Mouse (Mus musculus) midbrain, embryonic 15.5 days (tissue): ENCODE results near the gene Gm9922. TPM values are rescaled to one million over a fixed set of nuclear protein-coding genes. Genes with fewer than 3 reads are reported as not detected.

Experiments
- ATAC-seq: fragments of 200-750 bp; cut with Nextera tagmentation; replicated peaks from 2 replicates; pipeline ENCODE4 v1.8.0; 2017; ENCODE audit warnings: moderate TSS enrichment
- H3K27ac ChIP-seq: fragments of 300-500 bp; sonication (generic); 2 replicates; pipeline ENCODE4 v1.5.1; 2015; ENCODE audit warnings: mild to moderate bottlenecking, inconsistent platforms
- H3K27me3 ChIP-seq: fragments of 300-500 bp; sonication (generic); replicated peaks from 2 replicates; pipeline ENCODE4 v1.6.1; 2015; ENCODE audit warnings: inconsistent platforms
- H3K36me3 ChIP-seq: fragments of 300-500 bp; sonication (generic); replicated peaks from 2 replicates; pipeline ENCODE4 v1.6.1; 2015; ENCODE audit warnings: inconsistent platforms
- H3K4me1 ChIP-seq: fragments of 300-500 bp; sonication (generic); 2 replicates; pipeline ENCODE4 v1.6.1; 2015; ENCODE audit warnings: inconsistent platforms
- H3K4me2 ChIP-seq: fragments of 300-500 bp; sonication (generic); 2 replicates; pipeline ENCODE4 v1.6.1; 2015; ENCODE audit warnings: inconsistent platforms, mild to moderate bottlenecking, moderate library complexity
- H3K4me3 ChIP-seq: fragments of 300-500 bp; sonication (generic); 2 replicates; pipeline ENCODE4 v1.5.1; 2015; ENCODE audit warnings: mild to moderate bottlenecking, inconsistent platforms
- H3K9ac ChIP-seq: fragments of 300-500 bp; sonication (generic); 2 replicates; pipeline ENCODE4 v1.6.1; 2015; ENCODE audit warnings: mild to moderate bottlenecking, inconsistent platforms
- H3K9me3 ChIP-seq: fragments of 300-500 bp; sonication (generic); 2 replicates; pipeline ENCODE4 v1.6.1; 2016; ENCODE audit warnings: inconsistent platforms
- WGBS: fragments of 180-500 bp; shearing (Covaris S2); methylation state at CpG from one replicate; pipeline ENCODE4 v1.1.7; 2015; ENCODE audit warnings: mixed read lengths; 5-methylcytosine and 5-hydroxymethylcytosine counted together
- polyA plus RNA-seq: library from polyadenylated mRNA; unstranded; fragments of >200 nt; fragmentation: Nextera tagmentation; extraction: Ambion mirVana; gene quantifications from 2 replicates; pipeline ENCODE4 v1.2.1, GENCODE M21; 2015

The Gm9922 gene
- polyA plus RNA-seq, 1 experiment from 2014 or later: not detected

DNA sequence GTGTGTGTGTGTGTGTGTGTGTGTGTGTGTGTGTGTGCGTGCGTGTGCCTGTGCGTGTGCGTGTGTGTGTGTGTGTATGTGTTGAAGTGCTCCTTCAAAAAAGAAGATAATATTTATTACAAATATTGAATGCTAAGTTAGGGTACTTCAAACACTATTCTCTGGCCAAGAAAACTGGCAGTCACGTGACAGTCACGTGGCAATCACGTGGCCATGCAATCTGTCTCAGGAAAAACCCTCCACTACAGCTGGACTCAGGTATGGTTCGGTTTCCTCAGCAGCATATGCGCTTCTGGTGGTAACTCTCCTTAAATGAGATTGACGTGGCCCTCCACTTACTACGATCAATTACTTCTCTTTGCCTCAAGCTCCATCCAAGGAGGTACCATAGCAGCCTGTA, 18.2 kb upstream of the Gm9922 start:
- H3K27me3 ChIP-seq: no peaks in the 10 kb centered on the region
- H3K9ac ChIP-seq: no peak overlapping the region
- no peak for ATAC-seq
- H3K4me1 ChIP-seq: no peaks in the 10 kb centered on the region
- H3K4me2 ChIP-seq: no peak overlapping the region
- H3K27ac ChIP-seq: no peak overlapping the region
- H3K4me3 ChIP-seq: no peak overlapping the region
- no peaks in the 10 kb centered on the region for H3K36me3 ChIP-seq
- WGBS: 97% methylated on average over 11 of the region's 11 CpGs
- no peaks in the 10 kb centered on the region for H3K9me3 ChIP-seq

DNA sequence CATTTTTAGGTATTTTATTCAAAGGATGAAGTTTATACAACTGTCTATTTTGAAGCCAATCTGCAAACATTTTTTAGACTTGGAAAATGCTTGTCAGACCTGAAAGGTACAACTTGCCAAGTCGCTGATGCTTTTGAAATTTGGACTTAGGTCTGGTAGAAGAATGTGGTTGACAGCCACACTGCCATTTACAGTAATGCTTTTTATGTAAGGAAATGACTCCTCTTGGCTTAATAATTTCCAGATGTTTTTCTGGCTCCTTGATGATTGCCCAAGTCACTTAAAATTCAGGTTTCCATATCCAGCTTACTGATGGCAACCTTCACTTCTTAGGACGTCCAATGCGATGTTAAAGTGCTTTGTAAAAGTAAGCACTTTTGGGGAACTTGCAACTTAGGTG, 17.0 kb upstream of the Gm9922 start:
- Histone ChIP-seq H3K36me3 (no peaks in the 10 kb centered on the region), H3K9me3 (no peaks in the 10 kb centered on the region), H3K4me3 (no peak overlapping the region), H3K9ac (no peak overlapping the region), H3K4me1 (no peaks in the 10 kb centered on the region), H3K27me3 (no peaks in the 10 kb centered on the region), H3K4me2 (no peak overlapping the region), H3K27ac (no peak overlapping the region)
- ATAC-seq: no peak
- WGBS: 84% methylated on average over 3 of the region's 3 CpGs

DNA sequence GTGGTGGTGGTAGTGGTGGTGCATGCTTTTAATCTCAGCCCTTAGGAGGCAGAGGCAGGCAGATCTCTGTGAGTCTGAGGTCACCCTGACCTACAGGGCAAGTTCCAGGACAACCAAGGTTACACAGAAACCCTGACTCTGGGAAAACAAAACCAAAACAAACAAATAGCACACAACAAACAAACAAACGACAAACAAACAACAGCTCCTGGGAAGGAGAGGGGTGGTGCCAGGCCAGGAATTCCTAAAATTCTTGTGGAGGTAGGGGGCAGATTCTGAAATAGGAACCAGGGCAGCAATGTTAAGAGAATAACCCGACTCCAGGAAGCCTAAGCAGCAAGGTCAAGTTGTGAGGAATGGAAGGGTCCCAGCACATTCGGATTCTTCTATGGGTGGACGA, 7.9 kb upstream of the Gm9922 start:
- no peak for ATAC-seq
- no peaks in the 10 kb centered on the region for H3K9me3 ChIP-seq
- WGBS: 88% methylated on average over 4 of the region's 4 CpGs
- H3K36me3 ChIP-seq: no peaks in the 10 kb centered on the region
- H3K4me3 ChIP-seq: no peak overlapping the region
- H3K4me1 ChIP-seq: no peaks in the 10 kb centered on the region
- no peaks in the 10 kb centered on the region for H3K27me3 ChIP-seq
- no peak overlapping the region for H3K27ac ChIP-seq
- H3K9ac ChIP-seq: no peak overlapping the region
- H3K4me2 ChIP-seq: no peak overlapping the region

- Histone ChIP-seq H3K27me3 (peaks cover 17% of the 10 kb centered on the region), H3K4me3 (no peak overlapping the region), H3K9ac (no peak overlapping the region), H3K9me3 (no peaks in the 10 kb centered on the region), H3K27ac (no peak overlapping the region), H3K4me1 (peaks cover 16% of the 10 kb centered on the region), H3K36me3 (no peaks in the 10 kb centered on the region), H3K4me2 (no peak overlapping the region)
- WGBS: 27% methylated on average over 10 of the region's 10 CpGs
- no peak for ATAC-seq
Measured at GRCm38 (mm10) chr14:101733542-101734303, 4.1 kb upstream of the Gm9922 start.

GRCm38 (mm10) chr14:101729972-101730692, 518 bp upstream of the Gm9922 start:
- H3K27me3 ChIP-seq: peaks cover 22% of the 10 kb centered on the region
- H3K4me2 ChIP-seq: peak overlapping the region; percentile 97
- WGBS: under 1% methylated on average over 28 of the region's 28 CpGs
- peak overlapping the region; percentile 57 for H3K4me3 ChIP-seq
- peak overlapping the region; percentile 48; the same call in 1 of the 2 replicates for H3K9ac ChIP-seq
- no peaks in the 10 kb centered on the region for H3K9me3 ChIP-seq
- H3K27ac ChIP-seq: no peak overlapping the region
- peak; percentile 71 for ATAC-seq
- H3K4me1 ChIP-seq: peaks cover 16% of the 10 kb centered on the region
- H3K36me3 ChIP-seq: no peaks in the 10 kb centered on the region

GRCm38 (mm10) chr14:101714414-101714813, 15.2 kb downstream of the Gm9922 start:
- no peaks in the 10 kb centered on the region for H3K9me3 ChIP-seq
- H3K36me3 ChIP-seq: no peaks in the 10 kb centered on the region
- no peak overlapping the region for H3K9ac ChIP-seq
- no peaks in the 10 kb centered on the region for H3K27me3 ChIP-seq
- no peak overlapping the region for H3K27ac ChIP-seq
- H3K4me3 ChIP-seq: no peak overlapping the region
- ATAC-seq: no peak
- no peak overlapping the region for H3K4me2 ChIP-seq
- no peaks in the 10 kb centered on the region for H3K4me1 ChIP-seq
- WGBS: 37% methylated on average over 2 of the region's 2 CpGs

GRCm38 (mm10) chr14:101707088-101707487, 22.5 kb downstream of the Gm9922 start:
- no peak overlapping the region for H3K9ac ChIP-seq
- no peak overlapping the region for H3K27ac ChIP-seq
- H3K4me2 ChIP-seq: no peak overlapping the region
- ATAC-seq: no peak
- WGBS: 92% methylated on average over 5 of the region's 5 CpGs
- no peaks in the 10 kb centered on the region for H3K9me3 ChIP-seq
- H3K4me1 ChIP-seq: no peaks in the 10 kb centered on the region
- H3K36me3 ChIP-seq: no peaks in the 10 kb centered on the region
- H3K27me3 ChIP-seq: no peaks in the 10 kb centered on the region
- H3K4me3 ChIP-seq: no peak overlapping the region

DNA sequence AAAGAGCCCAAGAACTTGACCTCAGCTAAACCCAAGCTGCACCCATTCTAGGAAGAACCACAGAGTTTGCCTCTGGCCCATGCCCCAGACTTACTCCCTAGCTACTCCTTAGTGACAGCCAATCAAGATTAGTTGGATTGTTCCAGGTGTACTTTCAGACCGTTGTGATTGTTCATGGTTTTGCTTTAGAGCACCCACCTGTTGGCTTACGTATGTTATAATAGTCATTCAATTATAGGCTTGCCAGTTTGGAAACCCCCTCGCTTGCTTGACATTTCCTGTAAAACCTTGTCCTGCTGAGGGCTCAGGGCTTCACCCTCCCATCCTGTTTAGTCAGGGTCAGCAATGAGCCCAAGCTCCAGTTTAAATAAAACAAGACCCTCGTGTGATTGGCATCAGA, 25.1 kb downstream of the Gm9922 start:
- Histone ChIP-seq H3K9ac (no peak overlapping the region), H3K4me3 (no peak overlapping the region), H3K27ac (no peak overlapping the region), H3K27me3 (no peaks in the 10 kb centered on the region), H3K4me2 (no peak overlapping the region), H3K9me3 (no peaks in the 10 kb centered on the region), H3K4me1 (no peaks in the 10 kb centered on the region), H3K36me3 (no peaks in the 10 kb centered on the region)
- WGBS: 77% methylated on average over 4 of the region's 4 CpGs
- ATAC-seq: no peak

GRCm38 (mm10) chr14:101688406-101688805, 41.2 kb downstream of the Gm9922 start:
- no peak overlapping the region for H3K4me3 ChIP-seq
- no peak overlapping the region for H3K9ac ChIP-seq
- 65% methylated on average over 2 of the region's 2 CpGs for WGBS
- peaks cover 12% of the 10 kb centered on the region; the same call in 1 of the 2 replicates for H3K36me3 ChIP-seq
- no peak overlapping the region for H3K4me2 ChIP-seq
- no peak for ATAC-seq
- no peaks in the 10 kb centered on the region for H3K4me1 ChIP-seq
- H3K27me3 ChIP-seq: no peaks in the 10 kb centered on the region
- no peak overlapping the region for H3K27ac ChIP-seq
- H3K9me3 ChIP-seq: no peaks in the 10 kb centered on the region

DNA sequence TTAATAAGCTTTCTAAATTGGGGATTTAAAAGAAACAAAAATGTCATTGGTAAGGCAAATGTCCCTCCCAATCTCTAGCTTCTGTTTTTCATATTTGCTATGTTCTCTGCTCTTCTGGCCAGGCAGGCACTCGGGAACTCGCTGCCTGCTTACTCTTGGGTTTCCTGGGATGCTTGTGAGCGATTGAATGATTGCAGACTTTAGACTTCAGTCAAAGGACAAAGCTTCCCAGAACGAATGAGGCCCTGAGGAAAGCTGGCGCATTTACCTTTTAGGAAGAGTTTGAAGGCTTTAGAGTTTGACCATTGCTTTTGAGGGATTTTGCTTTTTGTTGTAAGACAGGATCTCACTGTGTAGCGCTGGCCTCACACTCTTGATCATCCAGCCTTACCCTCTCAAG, 41.9 kb downstream of the Gm9922 start:
- H3K27me3 ChIP-seq: no peaks in the 10 kb centered on the region
- ATAC-seq: no peak
- no peak overlapping the region for H3K27ac ChIP-seq
- H3K36me3 ChIP-seq: peaks cover 12% of the 10 kb centered on the region; the same call in 1 of the 2 replicates
- no peak overlapping the region for H3K4me3 ChIP-seq
- H3K4me1 ChIP-seq: no peaks in the 10 kb centered on the region
- H3K9ac ChIP-seq: no peak overlapping the region
- whole genome bisulfite sequencing: 86% methylated on average over 6 of the region's 6 CpGs
- H3K4me2 ChIP-seq: no peak overlapping the region
- no peaks in the 10 kb centered on the region for H3K9me3 ChIP-seq
